8 mouse cellular contexts compared by ENCODE assay signal in genomic region chr7:75586113-75586512, GRCm38 (mm10).
DNase-seq lines count a peak whose midpoint lies in the region; ATAC-seq and TF ChIP-seq lines count a peak whose summit lies in the region.

No protein-coding gene starts in this region.

- no peak overlapping the region; the same call in 1 of the 2 replicates for H3K4me3 ChIP-seq in heart, embryonic 11.5 days (ENCODE audit: low read depth, low read length)
- no peak overlapping the region for H3K4me3 ChIP-seq in embryonic facial prominence, embryonic 14.5 days (ENCODE audit: low read depth, low read length)
- peak overlapping the region; percentile 11 for H3K4me3 ChIP-seq in lung, embryonic 14.5 days (ENCODE audit: low read depth, low read length)
- H3K4me3 ChIP-seq in stomach, embryonic 14.5 days (ENCODE audit: low read depth, low read length), result no peak overlapping the region
- no peak overlapping the region for H3K4me3 ChIP-seq in forebrain, embryonic 14.5 days (ENCODE audit: low read depth, low read length)

- H3K9ac ChIP-seq in heart, embryonic 11.5 days (ENCODE audit: low read depth, low read length), result peak overlapping the region; percentile 11; the same call in 1 of the 2 replicates
- H3K9ac ChIP-seq in embryonic facial prominence, embryonic 14.5 days (ENCODE audit: low read depth, low read length), result no peak overlapping the region
- H3K9ac ChIP-seq in lung, embryonic 14.5 days, result no peak overlapping the region
- no peak overlapping the region for H3K9ac ChIP-seq in stomach, embryonic 14.5 days (replicated peaks; ENCODE audit: low read depth, low read length)
- no peak overlapping the region for H3K9ac ChIP-seq in forebrain, embryonic 14.5 days (ENCODE audit: low read length)

- no peak for TF ChIP-seq CTCF in lung, embryonic 14.5 days (IDR thresholded peaks at IDR 0.05; ENCODE audit: low read depth)

- peak overlapping the region; percentile 20 for H3K4me2 ChIP-seq in heart, embryonic 11.5 days
- peak overlapping the region; percentile 34 for H3K4me2 ChIP-seq in embryonic facial prominence, embryonic 14.5 days (ENCODE audit: low read depth, low read length)
- H3K4me2 ChIP-seq in lung, embryonic 14.5 days, result peak overlapping the region; percentile 45
- no peak overlapping the region for H3K4me2 ChIP-seq in stomach, embryonic 14.5 days (replicated peaks; ENCODE audit: low read depth, low read length)
- H3K4me2 ChIP-seq in forebrain, embryonic 14.5 days (ENCODE audit: low read length), result no peak overlapping the region

- peaks cover 44% of the 10 kb centered on the region for H3K4me1 ChIP-seq in heart, embryonic 11.5 days (ENCODE audit: control insufficient read depth, insufficient read depth, low read length)
- H3K4me1 ChIP-seq in embryonic facial prominence, embryonic 14.5 days (ENCODE audit: control insufficient read depth, insufficient read depth, low read length), result peaks cover 5% of the 10 kb centered on the region; the same call in 1 of the 2 replicates
- H3K4me1 ChIP-seq in lung, embryonic 14.5 days (ENCODE audit: insufficient read depth), result peaks cover 7% of the 10 kb centered on the region; the same call in 1 of the 2 replicates
- peaks cover 11% of the 10 kb centered on the region; the same call in 1 of the 2 replicates for H3K4me1 ChIP-seq in stomach, embryonic 14.5 days (ENCODE audit: control insufficient read depth, insufficient read depth, low read length)
- H3K4me1 ChIP-seq in forebrain, embryonic 14.5 days (ENCODE audit: control insufficient read depth, insufficient read depth, low read length), result no peaks in the 10 kb centered on the region

- WGBS in heart, embryonic 11.5 days (ENCODE audit: insufficient replicate concordance), result 21% methylated on average over 14 of the region's 14 CpGs
- 54% methylated on average over 14 of the region's 14 CpGs for WGBS in embryonic facial prominence, embryonic 14.5 days
- WGBS in lung, embryonic 14.5 days, result 34% methylated on average over 14 of the region's 14 CpGs
- WGBS in stomach, embryonic 14.5 days, result 60% methylated on average over 14 of the region's 14 CpGs
- 90% methylated on average over 14 of the region's 14 CpGs for WGBS in forebrain, embryonic 14.5 days

- peak overlapping the region; percentile 66 for H3K27ac ChIP-seq in heart, embryonic 11.5 days (ENCODE audit: low read depth, low read length)
- H3K27ac ChIP-seq in embryonic facial prominence, embryonic 14.5 days (replicated peaks; ENCODE audit: low read depth, low read length), result peak overlapping the region; percentile 29
- peak overlapping the region; percentile 71 for H3K27ac ChIP-seq in lung, embryonic 14.5 days (ENCODE audit: low read depth)
- peak overlapping the region; percentile 45; the same call in 1 of the 2 replicates for H3K27ac ChIP-seq in stomach, embryonic 14.5 days (ENCODE audit: low read length)
- no peak overlapping the region for H3K27ac ChIP-seq in forebrain, embryonic 14.5 days (ENCODE audit: low read depth, low read length)

- DNase-seq in heart, adult 8-10 months (ENCODE audit: low spot score), result no peak
- DNase-seq in embryonic facial prominence, embryonic 14.5 days (ENCODE audit: low spot score), result peak; percentile 36
- peak; percentile 26 for DNase-seq in lung, embryonic 14.5 days
- DNase-seq in cerebellum, adult 18-20 months, result no peak
- DNase-seq in forebrain, embryonic 14.5 days (ENCODE audit: low spot score), result no peak
- no peak for DNase-seq in neural tube, embryonic 10.5 days (ENCODE audit: extremely low spot score, low spot score)

- peak; percentile 61; the same call in 1 of the 2 replicates for ATAC-seq in heart, embryonic 11.5 days (replicated peaks; ENCODE audit: insufficient number of reproducible peaks, low FRiP score, low TSS enrichment)
- peak; percentile 64; the same call in 1 of the 2 replicates for ATAC-seq in embryonic facial prominence, embryonic 14.5 days (ENCODE audit: low read depth)
- peak; percentile 59; the same call in 1 of the 2 replicates for ATAC-seq in lung, embryonic 14.5 days (ENCODE audit: insufficient read depth)
- ATAC-seq in stomach, embryonic 14.5 days (ENCODE audit: insufficient number of reproducible peaks, insufficient read depth, low FRiP score, low read depth), result no peak; the same call in 1 of the 2 replicates
- no peak for ATAC-seq in forebrain, embryonic 14.5 days

- H3K9me3 ChIP-seq in heart, embryonic 11.5 days (replicated peaks; ENCODE audit: control insufficient read depth, low read length), result no peaks in the 10 kb centered on the region
- H3K9me3 ChIP-seq in embryonic facial prominence, embryonic 14.5 days (ENCODE audit: control insufficient read depth, low read length), result no peaks in the 10 kb centered on the region
- no peaks in the 10 kb centered on the region for H3K9me3 ChIP-seq in lung, embryonic 14.5 days (ENCODE audit: low read depth, low read length)
- H3K9me3 ChIP-seq in stomach, embryonic 14.5 days (ENCODE audit: control insufficient read depth, low read depth, low read length), result no peaks in the 10 kb centered on the region
- H3K9me3 ChIP-seq in forebrain, embryonic 14.5 days (replicated peaks; ENCODE audit: control insufficient read depth, low read length), result no peaks in the 10 kb centered on the region

- no peaks in the 10 kb centered on the region for H3K27me3 ChIP-seq in heart, embryonic 11.5 days (ENCODE audit: control insufficient read depth, insufficient read depth, low read length)
- no peaks in the 10 kb centered on the region for H3K27me3 ChIP-seq in embryonic facial prominence, embryonic 14.5 days (replicated peaks; ENCODE audit: control insufficient read depth, insufficient read depth, low read length)
- H3K27me3 ChIP-seq in lung, embryonic 14.5 days (ENCODE audit: insufficient read depth, low read length), result no peaks in the 10 kb centered on the region
- no peaks in the 10 kb centered on the region for H3K27me3 ChIP-seq in stomach, embryonic 14.5 days (ENCODE audit: control insufficient read depth, insufficient read depth, low read length)
- no peaks in the 10 kb centered on the region for H3K27me3 ChIP-seq in forebrain, embryonic 14.5 days (replicated peaks; ENCODE audit: control insufficient read depth, insufficient read depth, low read length)

- no peaks in the 10 kb centered on the region for H3K36me3 ChIP-seq in heart, embryonic 11.5 days (ENCODE audit: control insufficient read depth, insufficient read depth, low read length)
- H3K36me3 ChIP-seq in embryonic facial prominence, embryonic 14.5 days (ENCODE audit: control insufficient read depth, insufficient read depth, low read length), result peaks cover 28% of the 10 kb centered on the region
- H3K36me3 ChIP-seq in lung, embryonic 14.5 days (ENCODE audit: insufficient read depth), result peaks cover 23% of the 10 kb centered on the region
- H3K36me3 ChIP-seq in stomach, embryonic 14.5 days (ENCODE audit: control insufficient read depth, insufficient read depth, low read length), result peaks cover 9% of the 10 kb centered on the region; the same call in 1 of the 2 replicates
- no peaks in the 10 kb centered on the region for H3K36me3 ChIP-seq in forebrain, embryonic 14.5 days (ENCODE audit: control insufficient read depth, insufficient read depth, low read length)

Comparison
In these comparisons a context has a peak if more than half of its experiments do, and no peak if none do; other contexts are left out.
1. ATAC-seq: peak in heart, embryonic 11.5 days (single experiment), embryonic facial prominence, embryonic 14.5 days (single experiment) and lung, embryonic 14.5 days (single experiment); none in stomach, embryonic 14.5 days (single experiment) and forebrain, embryonic 14.5 days (single experiment).
2. H3K4me2 ChIP-seq: peak in heart, embryonic 11.5 days (single experiment), embryonic facial prominence, embryonic 14.5 days (single experiment) and lung, embryonic 14.5 days (single experiment); none in stomach, embryonic 14.5 days (single experiment) and forebrain, embryonic 14.5 days (single experiment).
3. DNase-seq: peak in embryonic facial prominence, embryonic 14.5 days (single experiment) and lung, embryonic 14.5 days (single experiment); none in heart, adult 8-10 months (single experiment), cerebellum, adult 18-20 months (0 of 2), forebrain, embryonic 14.5 days (single experiment) and neural tube, embryonic 10.5 days (single experiment).